Mouse (Mus musculus) heart, adult 2 months (tissue): ENCODE data around the gene Grap. TPM values are rescaled to one million over a fixed set of nuclear protein-coding genes. Genes with fewer than 3 reads are reported as not detected.
A peak's percentile ranks its signal among the peaks of the same experiment; 100 is the strongest.

Experiments used
- DNase-seq, 2 experiments: peaks; one replicate each; pipeline ENCODE4 v3.0.0; 2021
- H3K27ac ChIP-seq: fragments of 200-600 bp; 2 replicates; pipeline ENCODE4 v1.8.1; 2022
- H3K27me3 ChIP-seq: fragments of 200-500 bp; 2 replicates; pipeline ENCODE4 v1.6.1; 2012; ENCODE audit warnings: mild to moderate bottlenecking, low read length, inconsistent platforms, mixed read lengths; ENCODE audit not compliant: control insufficient read depth, insufficient read depth
- H3K36me3 ChIP-seq: fragments of 200-500 bp; 2 replicates; pipeline ENCODE4 v1.6.1; 2012; ENCODE audit warnings: low read length, inconsistent platforms; ENCODE audit not compliant: control insufficient read depth, insufficient read depth
- H3K4me1 ChIP-seq: fragments of 200-500 bp; 2 replicates; pipeline ENCODE4 v1.6.1; 2011; ENCODE audit warnings: low read length; ENCODE audit not compliant: control insufficient read depth, insufficient read depth
- H3K4me3 ChIP-seq: fragments of 200-600 bp; 2 replicates; pipeline ENCODE4 v1.8.1; 2022
- H3K79me2 ChIP-seq: fragments of 200-500 bp; replicated peaks from 2 replicates; pipeline ENCODE4 v1.6.1; 2012; ENCODE audit warnings: mild to moderate bottlenecking, inconsistent platforms, low read length, moderate library complexity, mixed read lengths; ENCODE audit not compliant: control insufficient read depth, insufficient read depth
- H3K9ac ChIP-seq: fragments of 200-500 bp; 2 replicates; pipeline ENCODE4 v1.6.1; 2012; ENCODE audit warnings: low read depth, mild to moderate bottlenecking, control low read depth, inconsistent platforms, low read length, mixed read lengths
- CTCF ChIP-seq: fragments of 200-600 bp; IDR thresholded peaks from 2 replicates; pipeline ENCODE4 v1.8.1; 2022; ENCODE audit warnings: antibody characterized with exemption, mild to moderate bottlenecking, moderate library complexity
- EP300 ChIP-seq: fragments of 200-500 bp; IDR thresholded peaks from 2 replicates; pipeline ENCODE4 v1.6.1; 2011; ENCODE audit warnings: low read depth, low read length, control low read depth; ENCODE audit not compliant: insufficient read depth
- POLR2A ChIP-seq: fragments of 200-500 bp; IDR thresholded peaks from 2 replicates; pipeline ENCODE4 v1.6.1; 2011; ENCODE audit warnings: mild to moderate bottlenecking, low read depth, low read length, control low read depth; ENCODE audit not compliant: insufficient read depth
- WGBS: fragments of 180-500 bp; shearing (Covaris S2); methylation state at CpG from one replicate; pipeline ENCODE4 v1.1.7; 2018; 5-methylcytosine and 5-hydroxymethylcytosine counted together
- intact Hi-C: fragments of 180-260 bp; cut with DNase I; formaldehyde crosslinking; loops from one replicate; pipeline ENCODE4 v1.15.1; 2025
- polyA plus RNA-seq: library from polyadenylated mRNA; depleted of rRNA; stranded (reverse); fragments of >200 nt; gene quantifications from 2 replicates; pipeline ENCODE4 v1.2.3, GENCODE M21; 2012
- total RNA-seq, 2 experiments: library from RNA; stranded (reverse); gene quantifications; 2 replicates each; pipeline ENCODE4 v1.2.3; 2021

Gene Grap
- total and polyA plus RNA-seq, 3 experiments = 10.5 to 11.3 (median 10.6) TPM

- Histone ChIP-seq H3K79me2 (no peaks in the 10 kb centered on the region), H3K4me3 (no peak overlapping the region), H3K9ac (no peak overlapping the region), H3K27ac (peak overlapping the region; percentile 81), H3K4me1 (peaks cover 7% of the 10 kb centered on the region), H3K36me3 (no peaks in the 10 kb centered on the region), H3K27me3 (no peaks in the 10 kb centered on the region)
- TF ChIP-seq EP300 (no peak), CTCF (no peak), POLR2A (no peak)
- DNase-seq = no peak
- WGBS = 91% methylated on average over 5 of the region's 5 CpGs
- intact Hi-C loops = no loop called here
Observed at GRCm38 (mm10) chr11:61652216-61652615, 849 bp upstream of the Grap start.

- Histone ChIP-seq H3K27me3 (no peaks in the 10 kb centered on the region), H3K4me3 (peak overlapping the region; percentile 59), H3K79me2 (no peaks in the 10 kb centered on the region), H3K9ac (no peak overlapping the region; the same call in 1 of the 2 replicates), H3K36me3 (no peaks in the 10 kb centered on the region), H3K4me1 (peaks cover 10% of the 10 kb centered on the region), H3K27ac (peak overlapping the region; percentile 81)
- intact Hi-C loops = no loop called here
- WGBS = 54% methylated on average over 2 of the region's 2 CpGs
- DNase-seq = no peak
- TF ChIP-seq CTCF = no peak
- no peak for TF ChIP-seq POLR2A
- TF ChIP-seq EP300 = no peak
Observed at GRCm38 (mm10) chr11:61653568-61653967, 503 bp downstream of the Grap start.

GRCm38 (mm10) chr11:61654786-61655311, 1.8 kb downstream of the Grap start:
- H3K4me1 ChIP-seq = peaks cover 14% of the 10 kb centered on the region
- H3K4me3 ChIP-seq = no peak overlapping the region
- no peak overlapping the region for H3K9ac ChIP-seq
- H3K27me3 ChIP-seq = no peaks in the 10 kb centered on the region
- DNase-seq = no peak
- intact Hi-C loops = no loop called here
- no peaks in the 10 kb centered on the region for H3K36me3 ChIP-seq
- no peak overlapping the region for H3K27ac ChIP-seq
- WGBS = 84% methylated on average over 4 of the region's 4 CpGs
- TF ChIP-seq EP300 = no peak
- TF ChIP-seq POLR2A = no peak
- TF ChIP-seq CTCF = no peak
- H3K79me2 ChIP-seq = no peaks in the 10 kb centered on the region

GRCm38 (mm10) chr11:61655649-61656048, 2.6 kb downstream of the Grap start:
- peaks cover 14% of the 10 kb centered on the region for H3K4me1 ChIP-seq
- DNase-seq = no peak
- TF ChIP-seq POLR2A (no peak), CTCF (no peak), EP300 (no peak)
- H3K9ac ChIP-seq = no peak overlapping the region
- no peak overlapping the region for H3K27ac ChIP-seq
- H3K79me2 ChIP-seq = no peaks in the 10 kb centered on the region
- H3K27me3 ChIP-seq = no peaks in the 10 kb centered on the region
- intact Hi-C loops = no loop called here
- WGBS = 54% methylated on average over 4 of the region's 4 CpGs
- H3K4me3 ChIP-seq = no peak overlapping the region
- no peaks in the 10 kb centered on the region for H3K36me3 ChIP-seq

- Histone ChIP-seq H3K9ac (no peak overlapping the region), H3K79me2 (no peaks in the 10 kb centered on the region), H3K4me3 (no peak overlapping the region), H3K4me1 (peaks cover 14% of the 10 kb centered on the region), H3K27me3 (no peaks in the 10 kb centered on the region), H3K27ac (no peak overlapping the region), H3K36me3 (no peaks in the 10 kb centered on the region)
- TF ChIP-seq POLR2A (no peak), EP300 (no peak), CTCF (no peak)
- intact Hi-C loops = no loop called here
- no peak for DNase-seq
- WGBS = 63% methylated on average over 6 of the region's 6 CpGs
Observed at GRCm38 (mm10) chr11:61656148-61656850, 3.2 kb downstream of the Grap start.

- H3K27me3 ChIP-seq = no peaks in the 10 kb centered on the region
- WGBS = 63% methylated on average over 2 of the region's 2 CpGs
Observed at GRCm38 (mm10) chr11:61657432-61657831, 4.4 kb downstream of the Grap start.

More at GRCm38 (mm10) chr11:61657432-61657831, 4.4 kb downstream of the Grap start:
- DNase-seq = no peak
- H3K9ac ChIP-seq = no peak overlapping the region
- H3K4me1 ChIP-seq = peaks cover 12% of the 10 kb centered on the region
- no peak overlapping the region for H3K4me3 ChIP-seq
- intact Hi-C loops = no loop called here
- TF ChIP-seq POLR2A (no peak), EP300 (no peak), CTCF (no peak)
- no peaks in the 10 kb centered on the region for H3K36me3 ChIP-seq
- H3K27ac ChIP-seq = no peak overlapping the region
- H3K79me2 ChIP-seq = no peaks in the 10 kb centered on the region
